Mouse (Mus musculus) liver, embryonic 14.5 days (tissue): ENCODE results near the gene Frem1.

Source experiments
- CTCF ChIP-seq: IDR thresholded peaks from 2 replicates; pipeline ENCODE4 v1.5.1; 2016; ENCODE audit warnings: antibody characterized with exemption, low read depth, control low read depth
- EP300 ChIP-seq: IDR thresholded peaks from 2 replicates; pipeline ENCODE4 v1.6.1; 2016; ENCODE audit warnings: antibody characterized with exemption, low read depth

GRCm38 (mm10) chr4:83093941-83094340 is 41.8 kb upstream of the Frem1 start:
- TF ChIP-seq CTCF (no peak), EP300 (no peak)
